Mouse (Mus musculus) cerebellum, postnatal 4 days (tissue): ENCODE data around the gene Pkd1l3.

ENCODE experiments used
- DNase-seq, 2 experiments: peaks; one replicate each; pipeline ENCODE4 v3.0.0; 2022; ENCODE audit warnings: low spot score in 2 of 2, mixed read lengths in 1 of 2

Gene Pkd1l3

GRCm38 (mm10) chr8:109628638-109629037 is 14.3 kb downstream of the Pkd1l3 start:
- DNase-seq = no peak

- no peak for DNase-seq
Observed at GRCm38 (mm10) chr8:109632498-109632897, 18.2 kb downstream of the Pkd1l3 start.

GRCm38 (mm10) chr8:109635146-109635545 is 20.8 kb downstream of the Pkd1l3 start:
- DNase-seq = no peak

GRCm38 (mm10) chr8:109638851-109639250 is 24.5 kb downstream of the Pkd1l3 start:
- DNase-seq = no peak

GRCm38 (mm10) chr8:109640410-109640809 is 26.1 kb downstream of the Pkd1l3 start:
- no peak for DNase-seq

GRCm38 (mm10) chr8:109641236-109641635 is 26.9 kb downstream of the Pkd1l3 start:
- DNase-seq = no peak

GRCm38 (mm10) chr8:109647331-109647730 is 33.0 kb downstream of the Pkd1l3 start:
- DNase-seq = no peak

GRCm38 (mm10) chr8:109648469-109648868 is 34.2 kb downstream of the Pkd1l3 start:
- no peak for DNase-seq

GRCm38 (mm10) chr8:109650801-109651200 is 36.5 kb downstream of the Pkd1l3 start:
- DNase-seq = peak in 1 of 2 experiments; percentile 21

GRCm38 (mm10) chr8:109656860-109657259 is 42.5 kb downstream of the Pkd1l3 start:
- DNase-seq = no peak

GRCm38 (mm10) chr8:109662328-109662727 is 48.0 kb downstream of the Pkd1l3 start:
- DNase-seq = no peak

GRCm38 (mm10) chr8:109666616-109667015 is 52.3 kb downstream of the Pkd1l3 start:
- DNase-seq = no peak

GRCm38 (mm10) chr8:109672656-109673055 is 58.3 kb downstream of the Pkd1l3 start:
- DNase-seq = no peak

- no peak for DNase-seq
Observed at GRCm38 (mm10) chr8:109673596-109673995, 59.3 kb downstream of the Pkd1l3 start.

- no peak for DNase-seq
Observed at GRCm38 (mm10) chr8:109675896-109676643, 61.8 kb downstream of the Pkd1l3 start.

GRCm38 (mm10) chr8:109681535-109681934 is 67.2 kb downstream of the Pkd1l3 start:
- DNase-seq = no peak

- no peak for DNase-seq
Observed at GRCm38 (mm10) chr8:109682120-109682519, 67.8 kb downstream of the Pkd1l3 start.

GRCm38 (mm10) chr8:109687248-109687647 is 72.9 kb downstream of the Pkd1l3 start:
- DNase-seq = no peak

- no peak for DNase-seq
Observed at GRCm38 (mm10) chr8:109691769-109692168, 77.5 kb downstream of the Pkd1l3 start.

- no peak for DNase-seq
Observed at GRCm38 (mm10) chr8:109692443-109693145, 78.3 kb downstream of the Pkd1l3 start.

- DNase-seq = peak; percentile 95 to 98
Observed at GRCm38 (mm10) chr8:109693146-109693900, 79.0 kb downstream of the Pkd1l3 start, which contains the start of gene Ist1. Gene Ist1, minus strand, starts transcription at chr8:109693260.

- DNase-seq = no peak
Observed at GRCm38 (mm10) chr8:109694154-109694553, 79.8 kb downstream of the Pkd1l3 start.
